Mouse (Mus musculus): ENCODE results near the gene Hvcn1. TPM values are rescaled to one million over a fixed set of nuclear protein-coding genes. Genes with fewer than 3 reads are reported as not detected.

Gene Hvcn1
- total RNA-seq, 2 experiments from 2014 or later: 3.4 to 5.0 TPM

GRCm38 (mm10) chr5:122267136-122267535, 60.5 kb downstream of the Hvcn1 start:
- no peak for DNase-seq (ENCODE audit: low spot score in 2 of 2)

GRCm38 (mm10) chr5:122267899-122268298, 61.3 kb downstream of the Hvcn1 start:
- peak; percentile 76 to 82 for DNase-seq (ENCODE audit: low spot score in 2 of 2)

- no peak for DNase-seq (ENCODE audit: low spot score in 2 of 2)
Observed at GRCm38 (mm10) chr5:122268858-122269604, 62.4 kb downstream of the Hvcn1 start.

GRCm38 (mm10) chr5:122272821-122273220, 66.2 kb downstream of the Hvcn1 start:
- DNase-seq (ENCODE audit: low spot score in 2 of 2): no peak

GRCm38 (mm10) chr5:122274785-122275184, 68.2 kb downstream of the Hvcn1 start:
- DNase-seq (ENCODE audit: low spot score in 2 of 2): no peak

- DNase-seq (ENCODE audit: low spot score in 2 of 2): no peak
Observed at GRCm38 (mm10) chr5:122278946-122279345, 72.3 kb downstream of the Hvcn1 start.

- no peak for DNase-seq (ENCODE audit: low spot score in 2 of 2)
Observed at GRCm38 (mm10) chr5:122279799-122280421, 73.3 kb downstream of the Hvcn1 start.

GRCm38 (mm10) chr5:122280422-122280826, 73.8 kb downstream of the Hvcn1 start:
- no peak for DNase-seq (ENCODE audit: low spot score in 2 of 2)

- no peak for DNase-seq (ENCODE audit: low spot score in 2 of 2)
Observed at GRCm38 (mm10) chr5:122280827-122281462, 74.3 kb downstream of the Hvcn1 start.

GRCm38 (mm10) chr5:122283828-122284182, 77.2 kb downstream of the Hvcn1 start:
- no peak for DNase-seq (ENCODE audit: low spot score in 2 of 2)

GRCm38 (mm10) chr5:122284183-122285028, 77.8 kb downstream of the Hvcn1 start, which contains the start of gene Pptc7:
Gene Pptc7, plus strand, starts transcription at chr5:122284365.
- DNase-seq (ENCODE audit: low spot score in 2 of 2): peak; percentile 78 to 91

- peak in 1 of 2 experiments; percentile 41 for DNase-seq (ENCODE audit: low spot score in 2 of 2)
Observed at GRCm38 (mm10) chr5:122285029-122285766, 78.6 kb downstream of the Hvcn1 start.

- no peak for DNase-seq (ENCODE audit: low spot score in 2 of 2)
Observed at GRCm38 (mm10) chr5:122285767-122286150, 79.2 kb downstream of the Hvcn1 start.

GRCm38 (mm10) chr5:122286191-122286590, 79.6 kb downstream of the Hvcn1 start:
- no peak for DNase-seq (ENCODE audit: low spot score in 2 of 2)

GRCm38 (mm10) chr5:122287026-122287425, 80.4 kb downstream of the Hvcn1 start:
- DNase-seq (ENCODE audit: low spot score in 2 of 2): no peak

- no peak for DNase-seq (ENCODE audit: low spot score in 2 of 2)
Observed at GRCm38 (mm10) chr5:122288147-122288811, 81.7 kb downstream of the Hvcn1 start.

- DNase-seq (ENCODE audit: low spot score in 2 of 2): no peak
Observed at GRCm38 (mm10) chr5:122291149-122291548, 84.5 kb downstream of the Hvcn1 start.
